Mouse (Mus musculus) forebrain, embryonic 11.5 days (tissue): ENCODE results near the gene Cntnap2. TPM values are rescaled to one million over a fixed set of nuclear protein-coding genes. Genes with fewer than 3 reads are reported as not detected.

Experiments
- ATAC-seq: fragments of 200-750 bp; cut with Nextera tagmentation; replicated peaks from 2 replicates; pipeline ENCODE4 v1.8.0; 2017; ENCODE audit warnings: moderate TSS enrichment; ENCODE audit not compliant: low FRiP score
- DNase-seq: peaks from one replicate; pipeline ENCODE4 v3.0.0-alpha.2; 2017; ENCODE audit warnings: low spot score
- H3K27ac ChIP-seq: fragments of 300-500 bp; sonication (generic); 2 replicates; pipeline ENCODE4 v1.5.1; 2014; ENCODE audit warnings: low read depth, low read length
- H3K27me3 ChIP-seq: fragments of 300-500 bp; sonication (generic); 2 replicates; pipeline ENCODE4 v1.6.1; 2014; ENCODE audit warnings: mild to moderate bottlenecking, low read length, mixed read lengths; ENCODE audit not compliant: control insufficient read depth, insufficient read depth
- H3K36me3 ChIP-seq: fragments of 300-500 bp; sonication (generic); 2 replicates; pipeline ENCODE4 v1.6.1; 2014; ENCODE audit warnings: mild to moderate bottlenecking, low read length, moderate library complexity, mixed read lengths; ENCODE audit not compliant: control insufficient read depth, insufficient read depth
- H3K4me1 ChIP-seq: fragments of 300-500 bp; sonication (generic); replicated peaks from 2 replicates; pipeline ENCODE4 v1.6.1; 2014; ENCODE audit warnings: low read length, mixed read lengths; ENCODE audit not compliant: control insufficient read depth, insufficient read depth
- H3K4me2 ChIP-seq: fragments of 300-500 bp; sonication (generic); 2 replicates; pipeline ENCODE4 v1.6.1; 2014; ENCODE audit warnings: low read depth, mild to moderate bottlenecking, low read length, moderate library complexity, mixed read lengths; ENCODE audit not compliant: severe bottlenecking
- H3K4me3 ChIP-seq: fragments of 300-500 bp; sonication (generic); 2 replicates; pipeline ENCODE4 v1.5.1; 2014; ENCODE audit warnings: low read depth, low read length
- H3K9ac ChIP-seq: fragments of 300-500 bp; sonication (generic); 2 replicates; pipeline ENCODE4 v1.6.1; 2014; ENCODE audit warnings: low read length
- H3K9me3 ChIP-seq: fragments of 300-500 bp; sonication (generic); 2 replicates; pipeline ENCODE4 v1.6.1; 2016; ENCODE audit warnings: low read length, mixed read lengths; ENCODE audit not compliant: control insufficient read depth
- WGBS: fragments of 180-500 bp; shearing (Covaris S2); extraction: QIAGEN DNeasy Blood & Tissue Kit; methylation state at CpG from one replicate; pipeline ENCODE4 v1.1.7; 2014; 5-methylcytosine and 5-hydroxymethylcytosine counted together
- polyA plus RNA-seq: library from polyadenylated mRNA; unstranded; fragments of >200 nt; fragmentation: Nextera tagmentation; extraction: Ambion mirVana; gene quantifications from 2 replicates; pipeline ENCODE4 v1.2.1, GENCODE M21; 2014

Cntnap2 gene
- polyA plus RNA-seq, 1 experiment from 2014 or later, result 69.6 TPM

GRCm38 (mm10) chr6:46909167-46909566 lies 1850.0 kb downstream of the Cntnap2 start:
- no peaks in the 10 kb centered on the region for H3K27me3 ChIP-seq
- H3K4me2 ChIP-seq, result no peak overlapping the region
- no peak for DNase-seq
- ATAC-seq, result no peak
- no peaks in the 10 kb centered on the region for H3K4me1 ChIP-seq
- H3K9ac ChIP-seq, result no peak overlapping the region
- H3K27ac ChIP-seq, result no peak overlapping the region
- WGBS, result 81% methylated on average over 2 of the region's 2 CpGs
- no peak overlapping the region for H3K4me3 ChIP-seq
- H3K9me3 ChIP-seq, result no peaks in the 10 kb centered on the region
- H3K36me3 ChIP-seq, result no peaks in the 10 kb centered on the region

GRCm38 (mm10) chr6:46918701-46919274 lies 1859.6 kb downstream of the Cntnap2 start:
- H3K4me2 ChIP-seq, result no peak overlapping the region
- no peak overlapping the region for H3K4me3 ChIP-seq
- H3K27me3 ChIP-seq, result no peaks in the 10 kb centered on the region
- H3K9ac ChIP-seq, result no peak overlapping the region
- no peak overlapping the region for H3K27ac ChIP-seq
- no peaks in the 10 kb centered on the region for H3K4me1 ChIP-seq
- DNase-seq (no peak), ATAC-seq (no peak)
- H3K36me3 ChIP-seq, result no peaks in the 10 kb centered on the region
- 80% methylated on average over 8 of the region's 8 CpGs for WGBS
- no peaks in the 10 kb centered on the region for H3K9me3 ChIP-seq

DNA sequence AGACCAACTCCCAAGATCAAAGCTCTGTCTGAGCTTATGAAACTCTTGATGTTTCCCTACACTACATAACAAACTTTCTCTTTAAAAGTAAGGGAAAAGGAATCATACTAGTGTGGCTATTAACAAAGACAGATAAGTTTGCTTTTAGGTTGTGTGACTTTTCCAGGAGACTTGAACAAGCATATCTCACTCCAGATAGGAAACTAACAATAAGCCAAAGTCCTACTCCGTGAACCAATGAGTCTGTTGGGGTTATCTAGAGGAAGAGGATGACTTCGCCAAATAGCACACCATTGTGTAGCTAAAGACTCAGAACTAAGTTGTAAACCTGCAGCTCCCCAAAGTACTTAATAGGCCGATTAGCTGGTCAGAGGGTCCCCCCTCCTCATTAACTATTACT lies 1860.8 kb downstream of the Cntnap2 start:
- no peak for DNase-seq
- WGBS, result 86% methylated on average over 3 of the region's 3 CpGs
- no peak overlapping the region for H3K9ac ChIP-seq
- H3K4me3 ChIP-seq, result no peak overlapping the region
- no peak overlapping the region for H3K27ac ChIP-seq
- no peaks in the 10 kb centered on the region for H3K4me1 ChIP-seq
- H3K4me2 ChIP-seq, result no peak overlapping the region
- H3K36me3 ChIP-seq, result no peaks in the 10 kb centered on the region
- no peaks in the 10 kb centered on the region for H3K9me3 ChIP-seq
- H3K27me3 ChIP-seq, result no peaks in the 10 kb centered on the region
- ATAC-seq, result no peak

GRCm38 (mm10) chr6:46924709-46925108 lies 1865.6 kb downstream of the Cntnap2 start:
- H3K9ac ChIP-seq, result no peak overlapping the region
- no peak overlapping the region for H3K27ac ChIP-seq
- H3K9me3 ChIP-seq, result no peaks in the 10 kb centered on the region
- no peaks in the 10 kb centered on the region for H3K4me1 ChIP-seq
- DNase-seq (no peak), ATAC-seq (no peak)
- H3K36me3 ChIP-seq, result no peaks in the 10 kb centered on the region
- no peak overlapping the region for H3K4me3 ChIP-seq
- WGBS, result 73% methylated on average over 7 of the region's 7 CpGs
- no peaks in the 10 kb centered on the region for H3K27me3 ChIP-seq
- no peak overlapping the region for H3K4me2 ChIP-seq

GRCm38 (mm10) chr6:46945703-46946102 lies 1886.5 kb downstream of the Cntnap2 start:
- H3K4me2 ChIP-seq, result no peak overlapping the region
- no peak overlapping the region for H3K4me3 ChIP-seq
- DNase-seq (no peak), ATAC-seq (peak; percentile 65)
- 43% methylated on average over 4 of the region's 4 CpGs for WGBS
- no peak overlapping the region for H3K27ac ChIP-seq
- no peaks in the 10 kb centered on the region for H3K9me3 ChIP-seq
- no peaks in the 10 kb centered on the region for H3K36me3 ChIP-seq
- no peak overlapping the region for H3K9ac ChIP-seq
- H3K4me1 ChIP-seq, result no peaks in the 10 kb centered on the region
- no peaks in the 10 kb centered on the region for H3K27me3 ChIP-seq

GRCm38 (mm10) chr6:46961022-46961686 lies 1902.0 kb downstream of the Cntnap2 start:
- Histone ChIP-seq H3K27ac (no peak overlapping the region), H3K9ac (no peak overlapping the region), H3K9me3 (no peaks in the 10 kb centered on the region), H3K4me3 (no peak overlapping the region), H3K27me3 (no peaks in the 10 kb centered on the region), H3K4me1 (no peaks in the 10 kb centered on the region), H3K36me3 (no peaks in the 10 kb centered on the region), H3K4me2 (no peak overlapping the region)
- DNase-seq, result peak; percentile 87
- peak; percentile 93 for ATAC-seq
- WGBS, result 37% methylated on average over 10 of the region's 10 CpGs

GRCm38 (mm10) chr6:46963261-46963660 lies 1904.1 kb downstream of the Cntnap2 start:
- Histone ChIP-seq H3K4me3 (no peak overlapping the region), H3K9ac (no peak overlapping the region), H3K9me3 (no peaks in the 10 kb centered on the region), H3K4me1 (no peaks in the 10 kb centered on the region), H3K27me3 (no peaks in the 10 kb centered on the region), H3K36me3 (no peaks in the 10 kb centered on the region), H3K27ac (no peak overlapping the region), H3K4me2 (no peak overlapping the region)
- ATAC-seq, result no peak
- no peak for DNase-seq
- WGBS, result 82% methylated on average over 2 of the region's 2 CpGs

- DNase-seq, result no peak
- no peak overlapping the region for H3K9ac ChIP-seq
- no peaks in the 10 kb centered on the region for H3K36me3 ChIP-seq
- no peak overlapping the region for H3K4me3 ChIP-seq
- ATAC-seq, result no peak
- H3K4me2 ChIP-seq, result no peak overlapping the region
- H3K9me3 ChIP-seq, result no peaks in the 10 kb centered on the region
- 74% methylated on average over 3 of the region's 3 CpGs for WGBS
- no peak overlapping the region for H3K27ac ChIP-seq
- H3K4me1 ChIP-seq, result no peaks in the 10 kb centered on the region
- no peaks in the 10 kb centered on the region for H3K27me3 ChIP-seq
Measured at GRCm38 (mm10) chr6:46963693-46964092, 1904.5 kb downstream of the Cntnap2 start.

- WGBS, result 89% methylated on average over 2 of the region's 2 CpGs
- DNase-seq, result no peak
- H3K4me1 ChIP-seq, result no peaks in the 10 kb centered on the region
Measured at GRCm38 (mm10) chr6:46972640-46973039, 1913.5 kb downstream of the Cntnap2 start.

More at GRCm38 (mm10) chr6:46972640-46973039, 1913.5 kb downstream of the Cntnap2 start:
- H3K9me3 ChIP-seq, result no peaks in the 10 kb centered on the region
- H3K27me3 ChIP-seq, result no peaks in the 10 kb centered on the region
- H3K9ac ChIP-seq, result no peak overlapping the region
- H3K4me2 ChIP-seq, result no peak overlapping the region
- H3K36me3 ChIP-seq, result no peaks in the 10 kb centered on the region
- no peak overlapping the region for H3K27ac ChIP-seq
- ATAC-seq, result no peak
- H3K4me3 ChIP-seq, result no peak overlapping the region
